21 mouse cellular contexts compared by ENCODE assay signal in genomic region chr9:78473588-78473987, GRCm38 (mm10). TPM values are rescaled to one million over a fixed set of nuclear protein-coding genes. Genes with fewer than 3 reads are reported as not detected.
DNase-seq lines count a peak whose midpoint lies in the region; ATAC-seq and TF ChIP-seq lines count a peak whose summit lies in the region.
"Had no signal": no experiment of that assay in that cellular context is flagged by ENCODE, and none has a peak within 500 bp of the region (broad histone marks: within the 10 kb centered on the region; RNA-seq: fewer than 3 reads in every experiment).

No protein-coding gene starts in this region.

- peaks cover 18% of the 10 kb centered on the region for H3K4me1 ChIP-seq in neural tube, embryonic 13.5 days (replicated peaks)
- H3K4me1 ChIP-seq in lung, postnatal 0 days (ENCODE audit: insufficient read depth, low read depth, low read length) = no peaks in the 10 kb centered on the region
- H3K4me1 ChIP-seq: embryonic facial prominence, embryonic 10.5 days; heart, embryonic 10.5 days had no signal

- ATAC-seq in neural tube, embryonic 13.5 days (ENCODE audit: low read depth) = no peak
- no peak for ATAC-seq in lung, postnatal 0 days
- ATAC-seq: hindbrain, embryonic 16.5 days had no signal

- H3K36me3 ChIP-seq in neural tube, embryonic 13.5 days = peaks cover 83% of the 10 kb centered on the region
- peaks cover 25% of the 10 kb centered on the region for H3K36me3 ChIP-seq in lung, postnatal 0 days (ENCODE audit: insufficient read depth, low read length)

- no peak for TF ChIP-seq EP300 in lung, postnatal 0 days (IDR thresholded peaks at IDR 0.05)

- no peak overlapping the region for H3K27ac ChIP-seq in neural tube, embryonic 13.5 days (replicated peaks)
- no peak overlapping the region for H3K27ac ChIP-seq in lung, postnatal 0 days (ENCODE audit: low read length)
- H3K27ac ChIP-seq: embryonic facial prominence, embryonic 10.5 days; heart, embryonic 10.5 days; kidney, postnatal 0 days had no signal

- H3K4me2 ChIP-seq in neural tube, embryonic 13.5 days = no peak overlapping the region
- H3K4me2 ChIP-seq in lung, postnatal 0 days (replicated peaks; ENCODE audit: low read depth, low read length) = no peak overlapping the region
- H3K4me2 ChIP-seq: liver, embryonic 11.5 days; lung, embryonic 14.5 days had no signal

- H3K4me3 ChIP-seq in neural tube, embryonic 13.5 days = no peak overlapping the region
- no peak overlapping the region for H3K4me3 ChIP-seq in lung, postnatal 0 days (ENCODE audit: low read depth, low read length)
- H3K4me3 ChIP-seq: embryonic facial prominence, embryonic 10.5 days; heart, embryonic 10.5 days had no signal

- H3K27me3 ChIP-seq in neural tube, embryonic 13.5 days = no peaks in the 10 kb centered on the region
- no peaks in the 10 kb centered on the region for H3K27me3 ChIP-seq in lung, postnatal 0 days (replicated peaks; ENCODE audit: insufficient read depth, low read length)

- intact Hi-C loops in heart, postnatal 36 days (cut with DNase I) = no loop called here

- H3K9me3 ChIP-seq in neural tube, embryonic 13.5 days = no peaks in the 10 kb centered on the region
- no peaks in the 10 kb centered on the region for H3K9me3 ChIP-seq in lung, postnatal 0 days (ENCODE audit: low read length)
- H3K9me3 ChIP-seq: embryonic facial prominence, embryonic 10.5 days; heart, embryonic 10.5 days had no signal

- WGBS in neural tube, embryonic 13.5 days = 72% methylated on average over 8 of the region's 8 CpGs
- 75% methylated on average over 8 of the region's 8 CpGs for WGBS in lung, postnatal 0 days

- 0 out of 2 replicates have a peak overlapping the region, but pooled peaks have one; percentile 26 for H3K9ac ChIP-seq in neural tube, embryonic 13.5 days
- no peak overlapping the region for H3K9ac ChIP-seq in lung, postnatal 0 days (replicated peaks; ENCODE audit: low read depth)
- H3K9ac ChIP-seq: lung, embryonic 14.5 days had no signal

- DNase-seq in heart, adult 11 months = peak; percentile 61
- DNase-seq in heart, postnatal 36 days = no peak
- no peak for DNase-seq in neural tube, embryonic 10.5 days (ENCODE audit: extremely low spot score, low spot score)
- DNase-seq in ZHBTc4 (ENCODE audit: low read depth, low spot score) = peak; percentile 90
- DNase-seq in spleen, postnatal 14 days (ENCODE audit: low spot score in 2 of 2) = no peak
- no peak for DNase-seq in lung, postnatal 0 days (ENCODE audit: low spot score)
- DNase-seq: adrenal gland, postnatal 36 days; cerebellum, adult 9-10 months; gastrocnemius, postnatal 14 days; heart, postnatal 10 days; kidney, adult 11 months; lung, embryonic 14.5 days; midbrain, embryonic 14.5 days; right cerebral cortex, postnatal 25 days; thymus, postnatal 36 days had no signal

- TF ChIP-seq CTCF in lung, postnatal 0 days (IDR thresholded peaks at IDR 0.05) = no peak

RNA-seq across cellular contexts. Expression of gene Eef1a1, which starts 15.4 kb away (rescaled TPM):
- total RNA-seq in heart, postnatal 36 days (2021) = 1,000 to 10,000 TPM; 1,083 to 1,160 TPM
- polyA plus RNA-seq in neural tube, embryonic 13.5 days (2015; fragmentation: Nextera tagmentation; extraction: Ambion mirVana) = 3,346 and 3,414 TPM in 2 replicates
- polyA plus RNA-seq in lung, postnatal 0 days (2015; fragmentation: Nextera tagmentation; extraction: Ambion mirVana) = 2,930 and 3,003 TPM in 2 replicates

RNA-seq across cellular contexts. Expression of gene Gm17324, which starts 25.0 kb away (rescaled TPM):
- total RNA-seq in heart, postnatal 36 days (2021) = not detected
- polyA plus RNA-seq in neural tube, embryonic 13.5 days (2015; fragmentation: Nextera tagmentation; extraction: Ambion mirVana) = 1.3 and 1.5 TPM in 2 replicates
- polyA plus RNA-seq in lung, postnatal 0 days (2015; fragmentation: Nextera tagmentation; extraction: Ambion mirVana) = 0.80 and 0.88 TPM in 2 replicates
- total RNA-seq: gastrocnemius, postnatal 14 days; heart, postnatal 10 days had no signal

RNA-seq across cellular contexts. Expression of gene Mto1, which starts 25.6 kb away (rescaled TPM):
- total RNA-seq in heart, postnatal 36 days (2021) = 10 to 100 TPM; 24.3 to 25.2 TPM
- 26.6 and 28.4 TPM in 2 replicates for polyA plus RNA-seq in neural tube, embryonic 13.5 days (2015; fragmentation: Nextera tagmentation; extraction: Ambion mirVana)
- polyA plus RNA-seq in lung, postnatal 0 days (2015; fragmentation: Nextera tagmentation; extraction: Ambion mirVana) = 11.2 and 12.2 TPM in 2 replicates

RNA-seq across cellular contexts. Expression of gene Cgas, which starts 30.6 kb away (rescaled TPM):
- under 1 TPM; 0.54 to 0.56 TPM for total RNA-seq in heart, postnatal 36 days (2021)
- 0.64 and 0.85 TPM in 2 replicates for polyA plus RNA-seq in neural tube, embryonic 13.5 days (2015; fragmentation: Nextera tagmentation; extraction: Ambion mirVana)
- 0.86 TPM in 2 replicates for polyA plus RNA-seq in lung, postnatal 0 days (2015; fragmentation: Nextera tagmentation; extraction: Ambion mirVana)

Comparison
In these comparisons a context has a peak if more than half of its experiments do, and no peak if none do; other contexts are left out.
1. DNase-seq: peak in heart, adult 11 months (single experiment) and ZHBTc4 (single experiment); none in heart, postnatal 36 days (0 of 2), neural tube, embryonic 10.5 days (single experiment), spleen, postnatal 14 days (0 of 2) and lung, postnatal 0 days (single experiment).